Comparison of ENCODE assay signal across 8 mouse cellular contexts in genomic region chr7:132576116-132576650, GRCm38 (mm10). TPM values are rescaled to one million over a fixed set of nuclear protein-coding genes. Genes with fewer than 3 reads are reported as not detected.
A peak's percentile ranks its signal among the peaks of the same experiment; 100 is the strongest.
DNase-seq lines count a peak whose midpoint lies in the region; ATAC-seq lines count a peak whose summit lies in the region.

Gene Oat (minus strand): TSS chr7:132576398.

- intact Hi-C loops in heart, postnatal 14 days (cut with DNase I) = no loop called here

- no peaks in the 10 kb centered on the region for H3K36me3 ChIP-seq in forebrain, embryonic 14.5 days (ENCODE audit: control insufficient read depth, insufficient read depth, low read length)
- H3K36me3 ChIP-seq in neural tube, embryonic 15.5 days = no peaks in the 10 kb centered on the region

- peak within 1 kb of the TSS; percentile 67 for H3K4me2 ChIP-seq in forebrain, embryonic 14.5 days (ENCODE audit: low read length)
- H3K4me2 ChIP-seq in neural tube, embryonic 15.5 days = peak within 1 kb of the TSS; percentile 79

- peak within 1 kb of the TSS; percentile 70 for H3K9ac ChIP-seq in forebrain, embryonic 14.5 days (ENCODE audit: low read length)
- H3K9ac ChIP-seq in neural tube, embryonic 15.5 days (replicated peaks) = peak within 1 kb of the TSS; percentile 65

- peak within 1 kb of the TSS; percentile 78 for H3K27ac ChIP-seq in forebrain, embryonic 14.5 days (ENCODE audit: low read depth, low read length)
- H3K27ac ChIP-seq in neural tube, embryonic 15.5 days (replicated peaks) = peak within 1 kb of the TSS; percentile 95

- no peaks in the 10 kb centered on the region; the same call in 1 of the 2 replicates for H3K9me3 ChIP-seq in forebrain, embryonic 14.5 days (replicated peaks; ENCODE audit: control insufficient read depth, low read length)
- no peaks in the 10 kb centered on the region for H3K9me3 ChIP-seq in neural tube, embryonic 15.5 days (replicated peaks)

- no peaks in the 10 kb centered on the region for H3K27me3 ChIP-seq in forebrain, embryonic 14.5 days (replicated peaks; ENCODE audit: control insufficient read depth, insufficient read depth, low read length)
- 0 out of 2 replicates have a peak, but pooled peaks cover 3% of the 10 kb centered on the region for H3K27me3 ChIP-seq in neural tube, embryonic 15.5 days (replicated peaks)

- 0% methylated on average over 49 of the region's 49 CpGs for WGBS in forebrain, embryonic 14.5 days
- under 1% methylated on average over 49 of the region's 49 CpGs for WGBS in neural tube, embryonic 15.5 days

- DNase-seq in ES-CJ7 (ENCODE audit: low read depth, low spot score) = peak; percentile 98
- peak; percentile 93 for DNase-seq in cerebellum, adult 11 months
- peak; percentile 98 for DNase-seq in forebrain, embryonic 14.5 days (ENCODE audit: low spot score)
- peak; percentile 93 for DNase-seq in heart, postnatal 14 days
- peak; percentile 95 for DNase-seq in layer of hippocampus, adult 11-12 months (ENCODE audit: low spot score)
- DNase-seq in lung, adult 18-20 months = peak; percentile 96 to 97
- peak; percentile 95 for DNase-seq in testis, postnatal 14 days (ENCODE audit: low spot score)

- H3K4me3 ChIP-seq in forebrain, embryonic 14.5 days (ENCODE audit: low read depth, low read length) = peak within 1 kb of the TSS; percentile 65
- H3K4me3 ChIP-seq in neural tube, embryonic 15.5 days (replicated peaks) = peak within 1 kb of the TSS; percentile 82

- H3K4me1 ChIP-seq in forebrain, embryonic 14.5 days (ENCODE audit: control insufficient read depth, insufficient read depth, low read length) = peaks cover 17% of the 10 kb centered on the region; the same call in 1 of the 2 replicates
- H3K4me1 ChIP-seq in neural tube, embryonic 15.5 days = peaks cover 14% of the 10 kb centered on the region

- peak; percentile 98 for ATAC-seq in forebrain, embryonic 14.5 days
- peak; percentile 98 for ATAC-seq in neural tube, embryonic 15.5 days (ENCODE audit: low FRiP score)

RNA-seq across cellular contexts. Expression of gene Oat, which starts in this region (rescaled TPM):
- polyA plus RNA-seq in forebrain, embryonic 14.5 days (2014; fragmentation: Nextera tagmentation; extraction: Ambion mirVana) = 130 and 138 TPM in 2 replicates
- total RNA-seq in heart, postnatal 14 days (2021) = 100 to 1,000 TPM; 120 to 122 TPM
- polyA plus RNA-seq in neural tube, embryonic 15.5 days (2015; fragmentation: Nextera tagmentation; extraction: Ambion mirVana) = 105 and 153 TPM in 2 replicates

Comparison
In these comparisons a context has a peak if more than half of its experiments do, and no peak if none do; other contexts are left out.
1. Peak in every context shown above with its lines: DNase-seq, ATAC-seq, H3K4me3 ChIP-seq and H3K27ac ChIP-seq.